Mouse (Mus musculus) small intestine, adult 2 months (tissue): ENCODE data around the gene Tsc22d1.

Source experiments
- CTCF ChIP-seq: fragments of 200-500 bp; IDR thresholded peaks from 2 replicates; pipeline ENCODE4 v1.5.1; 2012; ENCODE audit warnings: low read depth, mild to moderate bottlenecking, control low read depth, inconsistent platforms, low read length, moderate library complexity, mixed read lengths; ENCODE audit not compliant: insufficient replicate concordance, insufficient read length; ENCODE audit errors: extremely low read depth
- POLR2A ChIP-seq: fragments of 200-500 bp; IDR thresholded peaks from 2 replicates; pipeline ENCODE4 v1.6.1; 2012; ENCODE audit warnings: low read depth, mild to moderate bottlenecking, control low read depth, inconsistent platforms, low read length, moderate library complexity

DNA sequence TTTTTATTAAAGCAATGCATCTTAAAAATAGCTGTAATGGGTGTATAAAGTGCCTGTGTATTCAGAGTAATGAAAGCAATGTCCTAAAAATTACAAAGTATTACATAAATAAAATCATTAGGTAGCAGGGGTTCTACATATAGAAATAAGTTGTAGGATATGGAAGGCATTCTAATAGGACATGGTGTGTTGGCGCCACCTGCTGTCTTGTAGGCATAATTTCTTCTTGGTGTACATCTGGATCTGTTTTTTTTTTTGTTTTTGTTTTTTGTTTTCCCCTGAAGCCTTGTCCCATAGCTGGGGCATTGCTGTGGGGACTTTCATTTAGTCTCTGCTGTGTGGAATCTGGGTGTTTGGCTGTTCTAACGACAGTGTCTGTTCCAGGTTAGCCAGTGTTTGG lies 58.6 kb downstream of the Tsc22d1 start:
- TF ChIP-seq POLR2A (no peak), CTCF (no peak)
